Mouse (Mus musculus) small intestine, adult 2 months (tissue): Measurements from ENCODE around the gene Ackr2.

Experiments used
- CTCF ChIP-seq: fragments of 200-500 bp; IDR thresholded peaks from 2 replicates; pipeline ENCODE4 v1.5.1; 2012; ENCODE audit warnings: low read depth, mild to moderate bottlenecking, control low read depth, inconsistent platforms, low read length, moderate library complexity, mixed read lengths; ENCODE audit not compliant: insufficient replicate concordance, insufficient read length; ENCODE audit errors: extremely low read depth
- POLR2A ChIP-seq: fragments of 200-500 bp; IDR thresholded peaks from 2 replicates; pipeline ENCODE4 v1.6.1; 2012; ENCODE audit warnings: low read depth, mild to moderate bottlenecking, control low read depth, inconsistent platforms, low read length, moderate library complexity

GRCm38 (mm10) chr9:121926634-121927405 is 28.7 kb downstream of the Ackr2 start:
- TF ChIP-seq POLR2A (no peak), CTCF (no peak)
